Mouse (Mus musculus) liver, embryonic 11.5 days (tissue): ENCODE measurements at regions not wholly inside any gene's neighbourhood (a gene's known extent, or its start where the extent isn't known, plus 50 kb on each side); places are given as distances from the start of the nearest gene placed in this dataset.

ENCODE experiments used
- ATAC-seq: fragments of 200-750 bp; cut with Nextera tagmentation; replicated peaks from 2 replicates; pipeline ENCODE4 v1.8.0; 2017; ENCODE audit warnings: moderate number of reproducible peaks, mild to moderate bottlenecking, moderate TSS enrichment, moderate library complexity; ENCODE audit not compliant: low FRiP score
- DNase-seq: peaks from one replicate; pipeline ENCODE4 v3.0.0-alpha.2; 2017; ENCODE audit warnings: low spot score
- H3K27ac ChIP-seq: fragments of 300-500 bp; sonication (generic); 2 replicates; pipeline ENCODE4 v1.5.1; 2014; ENCODE audit warnings: mild to moderate bottlenecking, low read depth, low read length, control low read depth
- H3K27me3 ChIP-seq: fragments of 300-500 bp; sonication (generic); replicated peaks from 2 replicates; pipeline ENCODE4 v1.6.1; 2014; ENCODE audit warnings: low read length, mixed read lengths; ENCODE audit not compliant: control insufficient read depth, insufficient read depth
- H3K36me3 ChIP-seq: fragments of 300-500 bp; sonication (generic); 2 replicates; pipeline ENCODE4 v1.6.1; 2014; ENCODE audit warnings: mild to moderate bottlenecking, low read length, moderate library complexity, mixed read lengths; ENCODE audit not compliant: control insufficient read depth, insufficient read depth
- H3K4me1 ChIP-seq: fragments of 300-500 bp; sonication (generic); replicated peaks from 2 replicates; pipeline ENCODE4 v1.6.1; 2014; ENCODE audit warnings: low read length, mixed read lengths; ENCODE audit not compliant: control insufficient read depth, insufficient read depth
- H3K4me2 ChIP-seq: fragments of 300-500 bp; sonication (generic); 2 replicates; pipeline ENCODE4 v1.6.1; 2014; ENCODE audit warnings: mild to moderate bottlenecking, control low read depth, moderate library complexity
- H3K4me3 ChIP-seq: fragments of 300-500 bp; sonication (generic); 2 replicates; pipeline ENCODE4 v1.5.1; 2014; ENCODE audit warnings: low read depth, low read length, control low read depth
- H3K9ac ChIP-seq: fragments of 300-500 bp; sonication (generic); 2 replicates; pipeline ENCODE4 v1.6.1; 2014; ENCODE audit warnings: low read depth, low read length, control low read depth
- H3K9me3 ChIP-seq: fragments of 300-500 bp; sonication (generic); 2 replicates; pipeline ENCODE4 v1.6.1; 2016; ENCODE audit warnings: low read length, inconsistent platforms, mixed read lengths; ENCODE audit not compliant: control insufficient read depth
- WGBS: fragments of 180-500 bp; shearing (Covaris S2); extraction: QIAGEN DNeasy Blood & Tissue Kit; methylation state at CpG from one replicate; pipeline ENCODE4 v1.1.7; 2014; 5-methylcytosine and 5-hydroxymethylcytosine counted together

GRCm38 (mm10) chr2:50812296-50812695 is 336.6 kb downstream of the Rnd3 start:
- ATAC-seq (no peak), DNase-seq (no peak)
- no peak overlapping the region for H3K27ac ChIP-seq
- no peak overlapping the region for H3K4me2 ChIP-seq
- H3K9ac ChIP-seq = no peak overlapping the region
- H3K4me1 ChIP-seq = 0 out of 2 replicates have a peak, but pooled peaks cover 7% of the 10 kb centered on the region
- no peaks in the 10 kb centered on the region for H3K27me3 ChIP-seq
- no peak overlapping the region for H3K4me3 ChIP-seq
- H3K9me3 ChIP-seq = no peaks in the 10 kb centered on the region
- H3K36me3 ChIP-seq = no peaks in the 10 kb centered on the region
- 36% methylated on average over 4 of the region's 4 CpGs for WGBS

- Histone ChIP-seq H3K9me3 (no peaks in the 10 kb centered on the region), H3K9ac (no peak overlapping the region), H3K4me1 (0 out of 2 replicates have a peak, but pooled peaks cover 7% of the 10 kb centered on the region), H3K4me3 (no peak overlapping the region), H3K36me3 (no peaks in the 10 kb centered on the region), H3K27me3 (no peaks in the 10 kb centered on the region), H3K27ac (no peak overlapping the region), H3K4me2 (no peak overlapping the region)
- DNase-seq (no peak), ATAC-seq (no peak)
- 28% methylated on average over 5 of the region's 5 CpGs for WGBS
These were observed 338.4 kb downstream of the Rnd3 start for GRCm38 (mm10) chr2:50810336-50811066.

- H3K4me1 ChIP-seq = 0 out of 2 replicates have a peak, but pooled peaks cover 7% of the 10 kb centered on the region
- no peak overlapping the region for H3K9ac ChIP-seq
- no peak overlapping the region for H3K4me2 ChIP-seq
- no peak overlapping the region for H3K27ac ChIP-seq
- H3K4me3 ChIP-seq = no peak overlapping the region
- WGBS = 67% methylated on average over 3 of the region's 3 CpGs
- ATAC-seq = no peak
- H3K27me3 ChIP-seq = no peaks in the 10 kb centered on the region
- H3K36me3 ChIP-seq = no peaks in the 10 kb centered on the region
- DNase-seq = no peak
- no peaks in the 10 kb centered on the region for H3K9me3 ChIP-seq
These were observed 339.1 kb downstream of the Rnd3 start for GRCm38 (mm10) chr2:50809823-50810222.

GRCm38 (mm10) chr2:50807162-50807960 is 341.6 kb downstream of the Rnd3 start:
- H3K4me3 ChIP-seq = no peak overlapping the region
- ATAC-seq = no peak

GRCm38 (mm10) chr2:50805645-50806044 is 343.3 kb downstream of the Rnd3 start:
- no peaks in the 10 kb centered on the region for H3K9me3 ChIP-seq
- no peak overlapping the region for H3K4me3 ChIP-seq
- 81% methylated on average over 3 of the region's 3 CpGs for WGBS
- DNase-seq (no peak), ATAC-seq (no peak)
- no peak overlapping the region for H3K27ac ChIP-seq
- H3K9ac ChIP-seq = no peak overlapping the region
- no peaks in the 10 kb centered on the region for H3K27me3 ChIP-seq
- 0 out of 2 replicates have a peak, but pooled peaks cover 1% of the 10 kb centered on the region for H3K4me1 ChIP-seq
- no peak overlapping the region for H3K4me2 ChIP-seq
- H3K36me3 ChIP-seq = no peaks in the 10 kb centered on the region

More at GRCm38 (mm10) chr2:50807162-50807960, 341.6 kb downstream of the Rnd3 start:
- H3K9me3 ChIP-seq = no peaks in the 10 kb centered on the region
- no peaks in the 10 kb centered on the region for H3K36me3 ChIP-seq
- H3K4me1 ChIP-seq = 0 out of 2 replicates have a peak, but pooled peaks cover 3% of the 10 kb centered on the region
- no peak overlapping the region for H3K9ac ChIP-seq
- 64% methylated on average over 6 of the region's 6 CpGs for WGBS
- no peaks in the 10 kb centered on the region for H3K27me3 ChIP-seq
- no peak overlapping the region for H3K4me2 ChIP-seq
- no peak for DNase-seq
- H3K27ac ChIP-seq = no peak overlapping the region

- no peak overlapping the region for H3K4me2 ChIP-seq
- H3K27ac ChIP-seq = no peak overlapping the region
- no peak for DNase-seq
- H3K36me3 ChIP-seq = no peaks in the 10 kb centered on the region
- no peak overlapping the region for H3K4me3 ChIP-seq
- H3K4me1 ChIP-seq = no peaks in the 10 kb centered on the region
- H3K9ac ChIP-seq = no peak overlapping the region
- 76% methylated on average over 3 of the region's 3 CpGs for WGBS
- H3K27me3 ChIP-seq = no peaks in the 10 kb centered on the region
- no peaks in the 10 kb centered on the region for H3K9me3 ChIP-seq
- ATAC-seq = no peak
These were observed 352.8 kb downstream of the Rnd3 start for GRCm38 (mm10) chr2:50796087-50796486.

GRCm38 (mm10) chr2:50793616-50794015 is 355.3 kb downstream of the Rnd3 start:
- DNase-seq = no peak
- no peak for ATAC-seq
- Histone ChIP-seq H3K4me1 (no peaks in the 10 kb centered on the region), H3K9me3 (no peaks in the 10 kb centered on the region), H3K27ac (no peak overlapping the region), H3K4me3 (no peak overlapping the region), H3K9ac (no peak overlapping the region), H3K27me3 (no peaks in the 10 kb centered on the region), H3K36me3 (no peaks in the 10 kb centered on the region), H3K4me2 (no peak overlapping the region)
- 80% methylated on average over 2 of the region's 2 CpGs for WGBS

- DNase-seq (no peak), ATAC-seq (no peak)
- Histone ChIP-seq H3K4me2 (no peak overlapping the region), H3K27me3 (no peaks in the 10 kb centered on the region), H3K27ac (no peak overlapping the region), H3K9me3 (no peaks in the 10 kb centered on the region), H3K36me3 (no peaks in the 10 kb centered on the region), H3K9ac (no peak overlapping the region), H3K4me3 (no peak overlapping the region), H3K4me1 (no peaks in the 10 kb centered on the region)
- 78% methylated on average over 1 of the region's 1 CpGs for WGBS
These were observed 355.8 kb downstream of the Rnd3 start for GRCm38 (mm10) chr2:50793067-50793466.
